Mouse (Mus musculus) embryonic facial prominence, embryonic 13.5 days (tissue): Measurements from ENCODE around the gene Six6. TPM values are rescaled to one million over a fixed set of nuclear protein-coding genes. Genes with fewer than 3 reads are reported as not detected.
A peak's percentile ranks its signal among the peaks of the same experiment; 100 is the strongest.

Experiments used
- ATAC-seq: fragments of 200-750 bp; cut with Nextera tagmentation; 2 replicates; pipeline ENCODE4 v1.8.0; 2017; ENCODE audit warnings: low read depth; ENCODE audit not compliant: insufficient number of reproducible peaks, insufficient read depth, low FRiP score, low TSS enrichment
- H3K27ac ChIP-seq: fragments of 300-500 bp; sonication (generic); 2 replicates; pipeline ENCODE4 v1.5.1; 2015; ENCODE audit warnings: moderate library complexity, mild to moderate bottlenecking, inconsistent platforms
- H3K27me3 ChIP-seq: fragments of 300-500 bp; sonication (generic); 2 replicates; pipeline ENCODE4 v1.6.1; 2015; ENCODE audit warnings: mild to moderate bottlenecking, inconsistent platforms
- H3K36me3 ChIP-seq: fragments of 300-500 bp; sonication (generic); 2 replicates; pipeline ENCODE4 v1.6.1; 2015; ENCODE audit warnings: mild to moderate bottlenecking, inconsistent platforms
- H3K4me1 ChIP-seq: fragments of 300-500 bp; sonication (generic); 2 replicates; pipeline ENCODE4 v1.6.1; 2015; ENCODE audit warnings: inconsistent platforms
- H3K4me2 ChIP-seq: fragments of 300-500 bp; sonication (generic); 2 replicates; pipeline ENCODE4 v1.6.1; 2015; ENCODE audit warnings: moderate library complexity, mild to moderate bottlenecking, inconsistent platforms
- H3K4me3 ChIP-seq: fragments of 300-500 bp; sonication (generic); 2 replicates; pipeline ENCODE4 v1.5.1; 2015; ENCODE audit warnings: mild to moderate bottlenecking, inconsistent platforms
- H3K9ac ChIP-seq: fragments of 300-500 bp; sonication (generic); 2 replicates; pipeline ENCODE4 v1.6.1; 2015; ENCODE audit warnings: mild to moderate bottlenecking, inconsistent platforms
- H3K9me3 ChIP-seq: fragments of 300-500 bp; sonication (generic); 2 replicates; pipeline ENCODE4 v1.6.1; 2016; ENCODE audit warnings: inconsistent platforms
- WGBS: fragments of 180-500 bp; shearing (Covaris S2); methylation state at CpG from one replicate; pipeline ENCODE4 v1.1.7; 2015; ENCODE audit warnings: mixed read lengths; 5-methylcytosine and 5-hydroxymethylcytosine counted together
- polyA plus RNA-seq: library from polyadenylated mRNA; unstranded; fragments of >200 nt; fragmentation: Nextera tagmentation; extraction: Ambion mirVana; gene quantifications from 2 replicates; pipeline ENCODE4 v1.2.1, GENCODE M21; 2015

Six6 gene
- polyA plus RNA-seq, 1 experiment from 2014 or later: not detected

DNA sequence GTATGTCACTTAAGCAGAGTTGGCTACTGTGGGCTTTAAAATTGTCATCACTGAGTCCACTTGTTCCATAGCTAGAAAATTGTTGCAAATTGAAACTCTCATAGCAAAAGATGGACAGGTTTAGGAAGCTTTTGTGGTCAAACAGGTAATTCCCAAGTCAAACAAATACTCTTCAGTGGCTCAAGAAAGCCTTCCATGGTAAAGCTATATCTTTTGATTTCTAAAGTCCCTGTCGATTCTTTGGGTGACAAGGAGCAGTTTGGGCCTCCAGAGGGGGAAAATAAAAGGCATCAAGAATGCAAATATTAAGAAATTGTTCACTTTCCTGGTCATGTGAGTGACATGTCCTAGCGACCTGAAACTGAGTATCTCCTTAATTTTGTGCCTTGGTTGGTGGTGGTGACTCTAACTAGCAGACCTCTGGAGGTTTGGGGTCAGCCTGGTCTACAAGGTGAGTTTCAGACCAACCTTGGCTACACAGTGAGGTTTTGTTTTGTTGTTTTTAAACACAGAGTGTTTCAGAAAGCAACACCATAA, 4.0 kb downstream of the Six6 start:
- ATAC-seq: no peak
- peaks cover 97% of the 10 kb centered on the region for H3K27me3 ChIP-seq
- no peak overlapping the region for H3K27ac ChIP-seq
- WGBS: 12% methylated on average over 2 of the region's 2 CpGs
- no peak overlapping the region for H3K4me2 ChIP-seq
- H3K36me3 ChIP-seq: no peaks in the 10 kb centered on the region
- H3K4me1 ChIP-seq: peaks cover 25% of the 10 kb centered on the region
- H3K9ac ChIP-seq: no peak overlapping the region
- H3K9me3 ChIP-seq: no peaks in the 10 kb centered on the region
- no peak overlapping the region for H3K4me3 ChIP-seq

DNA sequence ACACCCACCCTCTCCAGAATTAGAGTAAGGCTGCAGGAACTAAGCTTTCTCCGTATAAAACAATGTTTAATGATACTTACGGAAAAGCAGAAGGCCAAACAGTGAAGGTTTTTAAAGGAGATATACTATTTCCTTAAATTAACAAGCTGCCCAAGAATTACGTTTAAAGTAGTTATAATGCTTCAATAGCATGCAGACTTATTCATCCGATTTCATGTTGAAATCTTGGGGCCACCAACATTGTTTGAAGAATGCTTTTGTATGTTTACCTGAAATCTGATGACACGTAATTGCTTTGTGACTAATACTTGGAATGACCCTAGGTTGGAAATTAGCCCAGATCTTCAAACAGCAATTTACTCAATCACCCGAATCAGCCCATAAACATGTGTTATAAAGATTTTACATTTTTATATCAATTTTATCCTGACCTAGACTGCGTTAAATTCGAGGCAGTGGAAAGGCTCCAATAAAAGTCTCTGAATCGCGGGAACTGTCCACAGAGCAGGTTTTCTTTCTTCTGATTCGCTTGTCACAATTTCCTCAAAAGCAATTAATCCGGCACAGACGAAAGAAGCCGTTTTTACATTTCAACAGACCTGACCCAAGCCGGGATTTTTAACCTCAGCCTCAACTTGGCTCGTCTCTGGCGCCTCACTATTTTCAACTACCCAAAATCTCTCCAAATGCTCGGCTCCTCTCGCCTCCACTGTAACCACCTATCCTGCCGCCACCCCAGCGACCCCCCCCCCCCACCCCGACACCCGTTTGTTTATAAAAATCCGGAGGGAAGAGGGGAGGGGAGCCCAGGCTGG, 4.9 kb downstream of the Six6 start:
- peaks cover 94% of the 10 kb centered on the region for H3K27me3 ChIP-seq
- H3K27ac ChIP-seq: no peak overlapping the region
- H3K4me2 ChIP-seq: peak overlapping the region; percentile 78
- no peaks in the 10 kb centered on the region for H3K36me3 ChIP-seq
- peak overlapping the region; percentile 47 for H3K4me3 ChIP-seq
- H3K9me3 ChIP-seq: no peaks in the 10 kb centered on the region
- no peak overlapping the region for H3K9ac ChIP-seq
- no peak for ATAC-seq
- H3K4me1 ChIP-seq: peaks cover 20% of the 10 kb centered on the region
- WGBS: 1% methylated on average over 24 of the region's 24 CpGs

DNA sequence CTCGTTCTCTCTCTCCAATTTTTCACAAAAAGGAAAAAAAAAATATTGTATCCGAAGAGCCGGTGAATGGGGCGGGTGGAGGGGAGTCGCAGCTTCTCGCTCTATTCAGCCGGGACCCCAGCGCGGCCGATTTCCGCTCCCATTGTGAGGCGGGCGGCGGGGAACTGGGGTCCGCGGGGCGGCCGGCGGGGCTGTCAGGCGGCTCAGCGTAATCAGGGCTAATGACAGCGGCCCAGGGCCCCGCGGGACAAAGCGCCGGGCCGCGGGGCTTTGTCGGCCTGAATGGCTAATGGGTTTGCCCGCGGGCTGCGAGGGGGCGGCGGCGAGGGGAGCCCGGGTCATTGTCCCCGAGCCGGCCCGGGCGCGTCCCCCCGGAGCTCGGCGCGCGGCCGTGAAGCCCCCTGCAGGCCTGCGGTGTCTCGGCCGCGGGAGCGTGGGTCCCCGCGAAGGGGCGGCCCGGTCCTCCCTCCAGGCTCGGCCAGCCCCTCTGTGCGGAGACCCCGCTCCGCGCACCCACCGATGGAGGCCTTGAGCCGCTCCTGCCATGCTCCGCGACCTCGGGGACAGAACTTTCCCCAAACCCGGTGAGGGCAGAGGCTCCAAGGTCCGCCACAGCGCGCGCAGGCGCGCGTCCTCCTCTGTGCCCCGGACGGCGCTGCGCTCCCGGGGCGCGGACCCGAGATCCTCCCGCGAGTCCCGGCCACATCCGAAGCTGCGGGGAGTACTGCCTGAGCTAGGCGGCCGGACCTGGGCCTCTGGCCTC, 5.8 kb downstream of the Six6 start:
- Histone ChIP-seq H3K27ac (no peak overlapping the region), H3K4me1 (peaks cover 11% of the 10 kb centered on the region), H3K27me3 (peaks cover 92% of the 10 kb centered on the region), H3K4me2 (peak overlapping the region; percentile 78), H3K9me3 (no peaks in the 10 kb centered on the region), H3K9ac (peak overlapping the region; percentile 54; the same call in 1 of the 2 replicates), H3K36me3 (no peaks in the 10 kb centered on the region), H3K4me3 (peak overlapping the region; percentile 47)
- 0 out of 2 replicates have a peak, but pooled peaks have one; percentile 62 for ATAC-seq
- under 1% methylated on average over 89 of the region's 89 CpGs for WGBS

DNA sequence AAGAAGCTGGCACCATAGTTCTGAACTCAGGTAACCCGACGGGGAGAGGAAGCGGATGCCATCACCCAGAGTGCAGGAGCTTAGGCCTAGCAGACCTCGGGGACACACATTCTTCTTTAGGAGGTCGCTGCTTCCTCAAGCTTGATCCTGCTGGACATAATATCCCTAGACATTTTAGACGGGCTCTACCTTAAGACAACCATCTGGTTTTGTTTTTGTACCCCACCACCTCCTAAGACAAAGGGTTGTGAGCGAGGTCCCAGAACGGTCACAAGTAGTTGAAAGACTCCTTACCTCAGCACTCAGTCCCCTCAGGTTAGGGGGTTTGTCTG, 6.3 kb downstream of the Six6 start:
- peaks cover 90% of the 10 kb centered on the region for H3K27me3 ChIP-seq

DNA sequence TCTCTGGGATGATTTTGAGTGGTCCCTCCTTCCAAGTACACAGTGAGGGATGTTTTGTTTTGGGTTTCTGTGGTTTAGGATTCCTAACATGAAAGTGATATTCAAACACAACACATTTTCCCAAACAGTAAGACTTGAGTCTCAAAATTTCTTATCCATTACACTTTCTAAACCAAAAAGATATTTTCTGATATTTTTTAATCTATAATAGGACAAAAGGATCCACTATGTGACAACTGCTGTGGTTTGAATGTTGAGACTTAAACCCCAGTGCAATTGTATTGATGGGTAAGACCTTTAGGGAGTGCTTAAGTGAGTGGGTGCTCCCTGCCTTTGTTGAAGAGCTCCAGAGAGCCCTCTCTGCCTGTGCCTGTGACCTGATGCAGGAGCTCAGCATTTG, 7.1 kb downstream of the Six6 start:
- no peak for ATAC-seq
- H3K36me3 ChIP-seq: no peaks in the 10 kb centered on the region
- H3K9me3 ChIP-seq: no peaks in the 10 kb centered on the region
- H3K27me3 ChIP-seq: peaks cover 85% of the 10 kb centered on the region
- no peak overlapping the region for H3K4me2 ChIP-seq
- peaks cover 10% of the 10 kb centered on the region for H3K4me1 ChIP-seq
- H3K27ac ChIP-seq: no peak overlapping the region
- no peak overlapping the region for H3K4me3 ChIP-seq
- no peak overlapping the region for H3K9ac ChIP-seq

More for the DNA sequence above, 6.3 kb downstream of the Six6 start:
- 6% methylated on average over 8 of the region's 8 CpGs for WGBS
- no peak overlapping the region for H3K9ac ChIP-seq
- peaks cover 10% of the 10 kb centered on the region for H3K4me1 ChIP-seq
- peak overlapping the region; percentile 78 for H3K4me2 ChIP-seq
- no peaks in the 10 kb centered on the region for H3K9me3 ChIP-seq
- no peaks in the 10 kb centered on the region for H3K36me3 ChIP-seq
- H3K27ac ChIP-seq: no peak overlapping the region
- H3K4me3 ChIP-seq: peak overlapping the region; percentile 47
- ATAC-seq: no peak

DNA sequence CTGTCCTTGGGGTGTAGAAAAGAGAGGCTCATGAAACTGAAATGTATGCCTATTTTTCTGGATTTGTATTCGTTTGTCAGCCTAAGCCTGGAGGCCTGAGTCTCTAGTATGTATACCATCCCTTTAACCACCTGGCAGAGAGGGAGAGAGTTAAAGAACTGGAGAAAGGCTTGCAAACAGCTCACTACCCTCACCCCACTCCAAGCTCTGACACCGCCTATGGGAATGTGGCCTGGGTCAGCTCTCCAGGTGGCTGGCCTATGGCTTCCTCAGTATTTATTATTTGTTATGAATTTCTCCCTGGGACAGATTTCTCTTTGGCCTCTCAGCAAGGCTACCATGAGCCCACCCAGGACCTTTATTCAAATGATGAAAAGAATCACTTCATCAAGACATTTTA, 7.6 kb downstream of the Six6 start:
- H3K27me3 ChIP-seq: peaks cover 80% of the 10 kb centered on the region
- no peak overlapping the region for H3K27ac ChIP-seq
- 17% methylated on average over 2 of the region's 2 CpGs for WGBS
- no peak overlapping the region for H3K4me3 ChIP-seq
- H3K9me3 ChIP-seq: no peaks in the 10 kb centered on the region
- H3K4me1 ChIP-seq: peaks cover 10% of the 10 kb centered on the region
- no peak overlapping the region for H3K4me2 ChIP-seq
- no peak for ATAC-seq
- H3K36me3 ChIP-seq: no peaks in the 10 kb centered on the region
- H3K9ac ChIP-seq: no peak overlapping the region

DNA sequence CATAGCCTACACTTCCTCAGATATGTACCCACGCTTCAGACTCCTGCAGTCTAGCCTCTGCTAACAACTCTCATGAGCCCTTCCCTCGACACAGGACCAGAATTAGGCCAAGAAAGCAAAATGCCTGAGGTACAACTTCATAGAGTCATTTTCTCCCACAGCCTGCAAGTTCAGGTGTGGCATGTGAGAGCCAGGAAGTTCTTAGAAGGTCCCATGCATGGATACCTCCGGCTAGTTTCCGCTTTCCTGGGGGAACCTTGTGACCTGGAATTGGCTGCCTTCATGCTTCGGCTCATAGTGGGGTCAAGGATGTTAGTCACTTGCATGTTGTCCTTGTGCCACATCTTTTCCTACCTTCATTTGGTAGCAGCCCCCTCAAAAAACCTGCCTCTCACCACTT, 13.4 kb downstream of the Six6 start:
- 86% methylated on average over 5 of the region's 5 CpGs for WGBS
- ATAC-seq: no peak
- Histone ChIP-seq H3K9ac (no peak overlapping the region), H3K4me3 (no peak overlapping the region), H3K4me1 (no peaks in the 10 kb centered on the region), H3K27ac (no peak overlapping the region), H3K9me3 (no peaks in the 10 kb centered on the region), H3K27me3 (peaks cover 29% of the 10 kb centered on the region), H3K4me2 (no peak overlapping the region), H3K36me3 (no peaks in the 10 kb centered on the region)

DNA sequence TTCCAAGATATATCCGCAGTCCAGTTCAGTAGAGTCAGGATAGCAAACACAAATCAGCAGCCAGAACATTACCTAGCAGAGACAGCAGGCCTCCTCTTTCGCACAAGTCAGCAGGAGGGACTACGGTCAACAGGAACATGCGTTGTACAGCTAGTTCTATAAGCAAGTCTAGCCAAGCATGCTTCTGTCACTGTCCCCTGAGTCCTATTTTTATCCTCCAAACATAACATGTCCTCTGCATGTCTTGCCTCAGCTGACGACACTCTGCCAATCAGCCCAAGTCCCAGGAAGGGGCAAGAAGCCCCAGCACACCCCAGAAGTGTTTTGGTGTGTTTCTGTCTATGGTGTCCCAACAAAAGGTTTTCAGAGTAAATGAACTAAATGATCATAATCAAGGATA, 14.2 kb downstream of the Six6 start:
- WGBS: 78% methylated on average over 5 of the region's 5 CpGs
- Histone ChIP-seq H3K4me2 (no peak overlapping the region), H3K4me3 (no peak overlapping the region), H3K4me1 (no peaks in the 10 kb centered on the region), H3K27me3 (peaks cover 26% of the 10 kb centered on the region), H3K27ac (no peak overlapping the region), H3K9ac (no peak overlapping the region), H3K9me3 (no peaks in the 10 kb centered on the region), H3K36me3 (no peaks in the 10 kb centered on the region)
- ATAC-seq: no peak

DNA sequence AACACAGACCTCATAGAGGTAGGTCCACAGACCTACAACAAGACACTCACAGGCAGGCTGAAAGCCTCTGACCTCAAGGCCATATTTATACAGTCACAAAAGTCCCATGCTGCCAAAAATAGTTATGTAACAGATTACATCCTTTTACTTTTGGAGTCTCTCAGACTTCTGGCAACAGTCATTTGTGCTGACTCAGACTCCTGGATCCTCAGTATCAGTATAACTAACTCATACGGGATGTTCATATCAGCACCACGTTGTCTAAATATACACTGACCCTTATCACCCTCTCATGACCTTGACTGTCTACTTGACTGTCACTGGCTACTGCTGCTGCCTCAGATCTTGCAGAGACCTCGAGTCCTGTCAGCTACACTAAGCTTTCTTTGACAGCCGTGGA, 15.2 kb downstream of the Six6 start:
- ATAC-seq: no peak
- WGBS: 60% methylated on average over 4 of the region's 4 CpGs

DNA sequence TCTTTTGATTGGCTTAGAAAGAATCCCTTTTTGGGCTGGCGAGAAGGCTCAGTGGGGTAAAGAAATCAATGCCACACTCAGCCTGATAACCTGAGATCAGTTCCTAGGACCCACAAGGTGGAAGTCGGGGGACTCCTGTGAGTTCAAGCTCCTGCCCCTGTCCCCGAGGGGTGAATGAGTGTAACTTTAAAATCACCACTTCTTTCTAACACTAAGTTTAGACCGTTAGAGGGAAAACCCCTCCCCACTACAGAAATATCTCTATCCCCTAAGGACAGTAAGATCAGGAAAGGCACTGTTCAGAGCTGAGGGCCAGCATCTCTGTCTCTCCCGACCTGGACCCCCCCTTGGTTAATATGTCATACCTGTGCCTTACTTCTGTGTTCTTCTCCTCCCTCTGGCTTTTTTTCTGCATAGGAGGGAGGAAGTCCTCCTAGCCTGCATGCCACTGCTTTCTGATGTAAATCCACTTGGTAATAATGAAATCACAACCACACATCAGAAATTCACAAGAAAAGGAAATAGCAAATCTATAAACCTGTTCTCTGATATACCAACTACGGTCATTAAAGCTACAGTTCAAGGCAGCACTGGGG, 18.2 kb downstream of the Six6 start:
- no peaks in the 10 kb centered on the region for H3K9me3 ChIP-seq
- 64% methylated on average over 6 of the region's 6 CpGs for WGBS
- H3K4me2 ChIP-seq: no peak overlapping the region
- H3K36me3 ChIP-seq: no peaks in the 10 kb centered on the region
- no peak for ATAC-seq
- no peak overlapping the region for H3K9ac ChIP-seq
- no peaks in the 10 kb centered on the region for H3K4me1 ChIP-seq
- H3K27ac ChIP-seq: no peak overlapping the region
- H3K4me3 ChIP-seq: no peak overlapping the region
- peaks cover 6% of the 10 kb centered on the region; the same call in 1 of the 2 replicates for H3K27me3 ChIP-seq

More for the DNA sequence above, 15.2 kb downstream of the Six6 start:
- Histone ChIP-seq H3K4me2 (no peak overlapping the region), H3K27me3 (peaks cover 20% of the 10 kb centered on the region), H3K4me3 (no peak overlapping the region), H3K4me1 (no peaks in the 10 kb centered on the region), H3K9me3 (no peaks in the 10 kb centered on the region), H3K36me3 (no peaks in the 10 kb centered on the region), H3K9ac (no peak overlapping the region), H3K27ac (no peak overlapping the region)

DNA sequence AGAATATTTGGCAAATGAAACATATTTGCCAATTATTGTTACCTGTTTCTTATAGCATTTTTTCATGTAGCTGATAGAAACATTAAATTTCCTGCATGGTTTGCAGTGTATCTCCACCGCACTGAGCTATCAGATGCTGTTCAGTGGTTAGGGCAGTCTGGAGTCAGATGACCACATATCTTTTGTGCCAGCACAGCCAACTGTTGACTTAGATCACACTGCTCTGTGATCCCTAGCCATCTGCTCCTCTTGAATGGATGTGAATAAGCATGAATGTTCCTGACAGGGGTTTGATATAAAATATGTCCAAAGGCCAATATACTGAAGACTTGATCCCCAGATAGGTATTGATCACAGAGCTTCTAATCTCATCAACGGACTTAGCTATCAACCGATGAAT, 18.8 kb downstream of the Six6 start:
- Histone ChIP-seq H3K4me1 (no peaks in the 10 kb centered on the region), H3K4me3 (no peak overlapping the region), H3K36me3 (no peaks in the 10 kb centered on the region), H3K9me3 (no peaks in the 10 kb centered on the region), H3K4me2 (no peak overlapping the region), H3K9ac (no peak overlapping the region), H3K27ac (no peak overlapping the region), H3K27me3 (0 out of 2 replicates have a peak, but pooled peaks cover 3% of the 10 kb centered on the region)
- WGBS: 89% methylated on average over 3 of the region's 3 CpGs
- ATAC-seq: no peak
